Mouse (Mus musculus): ENCODE measurements around the gene 2310022A10Rik. TPM values are rescaled to one million over a fixed set of nuclear protein-coding genes. Genes with fewer than 3 reads are reported as not detected.

Gene 2310022A10Rik
- polyA plus RNA-seq, 1 experiment from 2014 or later: 30.6 TPM

DNA sequence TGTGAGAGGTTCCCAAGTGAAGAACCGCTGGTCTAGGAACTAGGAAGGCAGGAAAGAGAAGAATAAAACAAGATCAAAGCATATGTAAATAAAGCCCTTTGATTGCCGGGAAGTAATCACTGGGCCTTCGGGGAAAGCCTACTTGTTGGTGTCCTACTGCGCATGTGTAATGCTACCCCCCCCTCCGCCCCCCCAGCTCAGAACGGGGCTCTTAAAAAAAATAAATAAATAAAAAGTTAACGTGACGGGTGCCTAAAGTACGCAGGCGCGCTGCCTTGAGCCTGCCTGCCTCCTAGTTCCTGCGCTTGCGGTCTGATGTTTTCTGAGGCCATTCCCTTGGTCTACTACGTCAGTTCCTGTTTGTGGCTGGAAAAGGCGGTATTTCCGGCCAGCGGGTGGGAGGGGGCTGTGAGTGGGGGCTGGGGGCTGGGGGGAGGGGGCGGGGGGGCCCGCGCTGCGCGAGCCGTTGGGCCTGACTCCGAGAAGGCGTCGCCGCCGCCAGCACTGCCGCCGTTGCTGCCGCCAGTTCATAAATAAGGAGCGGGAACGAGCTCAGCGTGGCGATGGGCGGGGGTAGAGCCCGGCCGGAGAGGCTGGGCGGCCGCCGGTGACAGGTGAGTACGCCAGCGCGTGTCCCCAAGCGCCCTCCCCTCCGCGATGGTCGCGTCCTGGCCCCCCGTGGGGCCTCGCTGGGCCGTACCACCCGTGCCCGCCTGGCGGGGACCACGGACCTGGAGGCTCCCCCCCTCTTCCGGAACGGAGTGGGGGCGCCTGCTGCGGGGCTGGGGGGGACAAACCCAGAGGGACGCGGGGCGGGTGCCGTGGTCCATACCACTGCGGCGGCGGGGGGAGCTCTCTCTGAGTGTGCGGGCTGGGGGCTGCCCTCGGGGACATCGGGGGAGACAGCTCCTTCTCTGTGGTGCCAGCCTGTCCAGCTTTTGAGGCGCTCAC is 38.5 kb downstream of the 2310022A10Rik start, which contains the start of gene Akt2:
TSS of gene Akt2 (plus strand) at position 287 of the 951 bp plus-strand sequence.
- peak within 1 kb of the TSS; percentile 97 for H3K9ac ChIP-seq
- under 1% methylated on average over 34 of the region's 71 CpGs for WGBS
- H3K4me1 ChIP-seq: peaks cover 39% of the 10 kb centered on the region
- peak within 1 kb of the TSS; percentile 86 for H3K4me2 ChIP-seq
- H3K27me3 ChIP-seq (replicated peaks): no peaks in the 10 kb centered on the region
- ATAC-seq (ENCODE audit: extremely low read depth, insufficient number of reproducible peaks, low FRiP score, low TSS enrichment): peak; percentile 88
- H3K27ac ChIP-seq (replicated peaks): peak within 1 kb of the TSS; percentile 99
- 0 out of 2 replicates have a peak, but pooled peaks cover 10% of the 10 kb centered on the region for H3K36me3 ChIP-seq
- H3K9me3 ChIP-seq: no peaks in the 10 kb centered on the region
- peak within 1 kb of the TSS; percentile 83 for H3K4me3 ChIP-seq

DNA sequence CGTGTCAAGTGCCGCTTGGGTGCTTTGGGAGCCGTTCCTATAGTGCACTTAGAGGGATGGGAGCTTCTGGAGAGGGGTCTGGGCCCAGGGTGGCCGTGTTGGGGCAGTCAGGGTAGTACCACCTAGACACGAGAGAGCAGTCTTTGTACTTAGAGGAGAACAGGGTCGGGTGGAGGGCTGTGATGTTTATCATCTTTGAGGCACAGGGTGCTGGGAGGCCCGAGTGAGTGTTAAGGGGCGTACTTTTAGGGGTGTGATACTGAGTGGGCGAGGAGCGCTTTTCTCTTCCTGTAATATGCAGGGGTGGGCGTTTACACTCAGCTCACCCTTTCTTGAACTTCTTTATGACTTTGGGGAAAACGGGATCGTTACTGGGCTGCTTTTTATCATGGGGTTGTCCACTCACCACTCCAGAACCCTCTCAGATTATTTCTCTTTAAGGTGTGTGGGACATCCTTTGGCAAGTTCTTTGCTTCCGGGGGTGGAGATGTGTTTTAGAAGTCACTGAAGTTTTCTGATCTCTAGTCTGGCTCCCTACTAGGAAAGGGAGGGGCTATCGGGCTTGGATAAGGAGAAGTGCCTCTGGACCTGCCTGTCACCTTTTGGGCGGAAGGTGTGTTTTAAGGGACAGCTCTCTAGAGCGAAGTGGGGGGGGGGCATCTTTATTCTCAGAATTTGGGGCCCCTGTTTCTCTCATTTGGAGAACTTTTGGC is 39.3 kb downstream of the 2310022A10Rik start:
- WGBS: under 1% methylated on average over 17 of the region's 17 CpGs
- H3K36me3 ChIP-seq: 0 out of 2 replicates have a peak, but pooled peaks cover 10% of the 10 kb centered on the region
- no peaks in the 10 kb centered on the region for H3K9me3 ChIP-seq
- peak; percentile 38 for ATAC-seq (ENCODE audit: extremely low read depth, insufficient number of reproducible peaks, low FRiP score, low TSS enrichment)
- peak overlapping the region; percentile 86 for H3K4me2 ChIP-seq
- H3K27me3 ChIP-seq (replicated peaks): no peaks in the 10 kb centered on the region
- H3K9ac ChIP-seq: peak overlapping the region; percentile 97
- peaks cover 47% of the 10 kb centered on the region for H3K4me1 ChIP-seq
- H3K27ac ChIP-seq (replicated peaks): peak overlapping the region; percentile 99
- peak overlapping the region; percentile 83 for H3K4me3 ChIP-seq

DNA sequence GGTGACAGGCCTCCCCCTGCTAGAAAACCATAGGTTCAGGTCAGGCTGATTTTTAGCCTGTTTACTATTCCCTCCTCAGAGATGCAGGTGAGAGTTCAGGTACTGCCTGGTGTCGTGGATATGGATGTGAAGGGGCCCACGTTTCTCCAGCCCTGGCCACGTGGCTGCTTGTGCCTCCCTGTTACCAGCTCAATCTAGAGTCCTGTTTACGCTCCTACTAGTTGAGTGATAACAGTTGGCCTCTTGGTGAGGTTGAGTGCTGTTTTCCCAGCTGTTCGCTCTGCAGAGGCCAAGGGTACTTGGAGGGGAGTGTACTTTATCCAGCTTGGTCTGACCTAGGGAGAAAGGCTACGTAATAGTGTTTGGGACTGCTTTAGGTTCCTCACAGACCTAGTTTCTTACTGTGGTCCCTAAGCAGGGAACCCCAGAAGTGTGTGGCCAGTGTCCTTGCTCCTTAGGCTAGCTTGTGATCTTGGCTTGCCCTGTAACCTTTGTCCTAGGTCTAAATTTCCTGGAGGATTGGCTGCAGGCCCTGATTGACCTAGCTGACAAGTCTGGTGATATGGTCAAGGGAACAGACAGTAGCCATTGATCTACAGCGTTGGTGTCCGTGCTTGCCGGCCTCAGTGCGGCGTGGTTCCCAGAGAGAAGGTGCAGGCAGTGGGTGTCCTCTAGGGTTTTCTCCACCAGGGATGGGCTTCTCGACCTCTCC is 40.1 kb downstream of the 2310022A10Rik start:
- peak overlapping the region; percentile 97 for H3K9ac ChIP-seq
- ATAC-seq (ENCODE audit: extremely low read depth, insufficient number of reproducible peaks, low FRiP score, low TSS enrichment): no peak
- peak overlapping the region; percentile 86 for H3K4me2 ChIP-seq
- peak overlapping the region; percentile 99 for H3K27ac ChIP-seq (replicated peaks)
- H3K36me3 ChIP-seq: 0 out of 2 replicates have a peak, but pooled peaks cover 10% of the 10 kb centered on the region
- no peaks in the 10 kb centered on the region for H3K9me3 ChIP-seq
- WGBS: 36% methylated on average over 12 of the region's 12 CpGs
- peaks cover 54% of the 10 kb centered on the region for H3K4me1 ChIP-seq
- H3K4me3 ChIP-seq: peak overlapping the region; percentile 83
- H3K27me3 ChIP-seq (replicated peaks): no peaks in the 10 kb centered on the region

DNA sequence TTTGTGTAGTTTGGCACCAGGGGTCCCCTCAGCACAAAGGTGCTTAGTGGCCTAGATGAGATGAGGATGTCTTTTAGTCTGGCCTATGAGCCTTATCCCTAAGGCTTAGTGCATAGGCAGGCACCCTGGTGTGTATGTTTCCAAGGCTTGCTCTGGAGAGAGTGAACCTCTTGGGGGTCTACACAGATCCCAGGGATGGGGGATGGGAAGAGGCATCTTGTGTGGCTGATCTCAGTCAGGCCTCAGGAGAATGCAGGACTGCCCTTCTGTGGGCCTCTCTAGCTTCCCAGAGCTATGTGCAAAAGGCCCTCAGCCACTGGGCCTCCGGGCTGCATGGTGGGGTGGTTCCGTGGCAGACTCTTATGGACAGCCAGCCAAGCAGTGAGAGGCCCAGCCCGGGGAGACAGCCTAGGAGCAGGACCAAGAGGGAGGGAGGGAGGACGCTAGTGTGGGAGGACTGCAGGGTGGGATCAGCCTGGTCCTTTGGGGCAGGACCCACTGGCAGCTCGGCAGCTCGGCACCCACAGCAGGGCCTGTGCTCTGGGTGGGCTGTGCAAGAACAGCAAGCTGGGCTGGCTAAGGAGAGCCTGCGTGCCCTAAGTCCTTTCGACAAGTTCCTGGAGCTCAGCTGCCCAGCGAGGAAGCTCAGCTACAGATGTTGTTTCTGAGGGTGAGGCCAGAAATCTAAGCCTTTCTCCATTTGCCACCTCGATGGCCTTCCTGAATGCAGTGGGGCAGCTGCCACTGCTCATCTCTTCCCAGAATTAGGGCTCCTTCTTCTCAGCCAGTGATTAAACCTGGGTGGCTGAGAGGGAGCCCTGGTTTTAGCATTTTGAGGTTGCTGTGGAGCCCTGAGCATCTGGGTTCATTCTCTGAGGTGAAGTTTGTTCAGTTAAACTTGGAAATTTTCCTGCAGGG is 43.8 kb downstream of the 2310022A10Rik start:
- Histone ChIP-seq H3K9ac (peak overlapping the region; percentile 72), H3K9me3 (no peaks in the 10 kb centered on the region), H3K4me1 (peaks cover 91% of the 10 kb centered on the region), H3K36me3 (0 out of 2 replicates have a peak, but pooled peaks cover 10% of the 10 kb centered on the region), H3K4me3 (peak overlapping the region; percentile 15; the same call in 1 of the 2 replicates), H3K27me3 (replicated peaks) (no peaks in the 10 kb centered on the region), H3K27ac (replicated peaks) (peak overlapping the region; percentile 86), H3K4me2 (peak overlapping the region; percentile 51)
- WGBS: 30% methylated on average over 10 of the region's 10 CpGs
- ATAC-seq (ENCODE audit: extremely low read depth, insufficient number of reproducible peaks, low FRiP score, low TSS enrichment): no peak

DNA sequence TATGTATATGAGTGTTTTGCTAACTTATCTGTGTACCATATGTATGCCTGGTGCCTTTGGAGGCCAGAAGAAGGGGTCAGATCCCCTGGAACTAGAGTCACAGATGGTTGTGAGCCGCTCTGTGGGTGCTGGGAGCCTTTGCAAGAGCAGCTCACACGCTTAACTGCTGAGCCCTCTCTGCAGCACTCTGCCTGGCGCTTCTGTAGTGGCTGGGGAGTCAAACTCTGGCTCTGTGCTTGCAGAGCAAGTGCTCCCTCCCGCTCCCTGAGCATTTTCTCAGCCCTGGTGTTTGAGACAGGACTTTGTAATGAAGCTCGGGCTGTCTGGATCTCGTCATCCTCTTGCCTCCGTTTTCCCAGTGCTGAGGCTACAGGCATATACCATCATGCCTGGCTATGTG is 45.0 kb downstream of the 2310022A10Rik start:
- peaks cover 97% of the 10 kb centered on the region for H3K4me1 ChIP-seq
- H3K27ac ChIP-seq (replicated peaks): peak overlapping the region; percentile 86; the same call in 1 of the 2 replicates
- no peak overlapping the region for H3K4me2 ChIP-seq
- no peak overlapping the region for H3K4me3 ChIP-seq
- H3K27me3 ChIP-seq (replicated peaks): no peaks in the 10 kb centered on the region
- peak overlapping the region; percentile 11 for H3K9ac ChIP-seq
- WGBS: 61% methylated on average over 7 of the region's 7 CpGs
- 0 out of 2 replicates have a peak, but pooled peaks cover 10% of the 10 kb centered on the region for H3K36me3 ChIP-seq
- no peaks in the 10 kb centered on the region for H3K9me3 ChIP-seq
- ATAC-seq (ENCODE audit: extremely low read depth, insufficient number of reproducible peaks, low FRiP score, low TSS enrichment): no peak

DNA sequence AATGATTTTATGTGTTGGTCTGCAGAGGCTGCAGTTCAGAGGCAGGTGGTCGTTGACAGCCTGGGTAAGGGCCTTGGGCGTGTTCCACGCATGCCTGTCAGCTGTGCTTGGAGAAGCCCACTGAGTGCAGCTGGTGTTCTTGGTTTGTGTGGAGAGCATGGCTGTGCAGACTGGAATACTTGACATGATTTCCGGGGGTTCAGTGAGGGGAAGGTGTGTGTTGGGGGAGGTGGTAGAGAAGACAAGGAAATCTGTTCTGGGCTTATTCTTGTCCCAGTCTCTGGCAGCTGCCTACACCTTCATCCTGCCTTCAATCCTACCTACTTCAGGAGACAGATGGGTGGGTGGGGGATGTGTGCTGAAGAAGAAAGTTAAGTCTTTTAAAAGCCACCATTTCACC is 48.6 kb downstream of the 2310022A10Rik start:
- H3K27ac ChIP-seq (replicated peaks): no peak overlapping the region
- no peaks in the 10 kb centered on the region for H3K9me3 ChIP-seq
- H3K27me3 ChIP-seq (replicated peaks): no peaks in the 10 kb centered on the region
- WGBS: 68% methylated on average over 4 of the region's 4 CpGs
- ATAC-seq (ENCODE audit: extremely low read depth, insufficient number of reproducible peaks, low FRiP score, low TSS enrichment): no peak
- H3K4me1 ChIP-seq: peaks cover 99% of the 10 kb centered on the region
- H3K4me3 ChIP-seq: no peak overlapping the region
- peak overlapping the region; percentile 42; the same call in 1 of the 2 replicates for H3K9ac ChIP-seq
- H3K4me2 ChIP-seq: no peak overlapping the region
- no peaks in the 10 kb centered on the region for H3K36me3 ChIP-seq

DNA sequence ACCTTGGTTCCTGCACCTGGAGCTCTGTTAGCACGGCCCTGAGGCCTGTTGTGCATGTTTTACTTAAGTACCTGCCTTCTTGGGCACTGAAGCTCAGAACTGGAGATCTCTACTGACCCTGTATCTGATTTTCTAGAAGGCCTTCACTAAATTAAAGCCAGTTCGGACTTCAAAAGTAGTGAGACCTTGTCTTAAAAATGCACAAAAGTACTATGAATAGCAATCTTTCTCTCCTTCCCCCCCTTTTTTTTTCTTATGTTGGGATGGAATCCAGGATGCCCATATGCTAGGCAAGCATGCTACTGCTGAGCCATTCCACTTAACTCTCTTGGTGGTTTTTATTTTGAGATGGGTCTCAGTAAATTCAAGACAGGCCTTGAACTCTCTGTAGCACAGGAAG is 49.1 kb downstream of the 2310022A10Rik start:
- peak overlapping the region; percentile 42; the same call in 1 of the 2 replicates for H3K9ac ChIP-seq
- peaks cover 99% of the 10 kb centered on the region for H3K4me1 ChIP-seq
- H3K27me3 ChIP-seq (replicated peaks): no peaks in the 10 kb centered on the region
- ATAC-seq (ENCODE audit: extremely low read depth, insufficient number of reproducible peaks, low FRiP score, low TSS enrichment): no peak
- H3K9me3 ChIP-seq: no peaks in the 10 kb centered on the region
- WGBS: 72% methylated on average over 2 of the region's 2 CpGs
- H3K27ac ChIP-seq (replicated peaks): no peak overlapping the region
- no peak overlapping the region for H3K4me2 ChIP-seq
- H3K4me3 ChIP-seq: no peak overlapping the region
- no peaks in the 10 kb centered on the region for H3K36me3 ChIP-seq

DNA sequence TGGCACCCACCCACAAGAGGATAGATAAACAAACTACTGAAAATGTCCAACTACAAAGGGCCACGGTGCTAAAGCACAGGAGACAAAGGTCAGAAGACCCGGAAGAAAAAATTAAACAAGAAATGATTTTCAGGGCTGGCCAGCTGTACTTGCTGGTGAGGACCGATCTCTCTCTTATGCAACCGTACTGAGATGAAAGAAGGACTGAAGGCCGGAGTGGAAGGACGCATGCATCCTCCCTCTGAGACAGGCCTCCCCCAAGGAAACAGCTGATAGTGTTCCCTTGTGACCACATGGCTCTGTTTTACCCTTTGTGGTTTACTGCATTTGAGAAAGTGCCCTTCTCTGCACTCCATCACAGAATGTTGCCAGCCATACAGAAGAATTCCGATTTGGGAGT is 49.8 kb downstream of the 2310022A10Rik start:
- WGBS: 61% methylated on average over 7 of the region's 7 CpGs
- peak overlapping the region; percentile 15; the same call in 1 of the 2 replicates for H3K9ac ChIP-seq
- no peaks in the 10 kb centered on the region for H3K9me3 ChIP-seq
- H3K27ac ChIP-seq (replicated peaks): no peak overlapping the region
- H3K27me3 ChIP-seq (replicated peaks): no peaks in the 10 kb centered on the region
- ATAC-seq (ENCODE audit: extremely low read depth, insufficient number of reproducible peaks, low FRiP score, low TSS enrichment): no peak
- no peak overlapping the region for H3K4me2 ChIP-seq
- H3K4me3 ChIP-seq: no peak overlapping the region
- H3K36me3 ChIP-seq: no peaks in the 10 kb centered on the region
- peaks cover 99% of the 10 kb centered on the region for H3K4me1 ChIP-seq

DNA sequence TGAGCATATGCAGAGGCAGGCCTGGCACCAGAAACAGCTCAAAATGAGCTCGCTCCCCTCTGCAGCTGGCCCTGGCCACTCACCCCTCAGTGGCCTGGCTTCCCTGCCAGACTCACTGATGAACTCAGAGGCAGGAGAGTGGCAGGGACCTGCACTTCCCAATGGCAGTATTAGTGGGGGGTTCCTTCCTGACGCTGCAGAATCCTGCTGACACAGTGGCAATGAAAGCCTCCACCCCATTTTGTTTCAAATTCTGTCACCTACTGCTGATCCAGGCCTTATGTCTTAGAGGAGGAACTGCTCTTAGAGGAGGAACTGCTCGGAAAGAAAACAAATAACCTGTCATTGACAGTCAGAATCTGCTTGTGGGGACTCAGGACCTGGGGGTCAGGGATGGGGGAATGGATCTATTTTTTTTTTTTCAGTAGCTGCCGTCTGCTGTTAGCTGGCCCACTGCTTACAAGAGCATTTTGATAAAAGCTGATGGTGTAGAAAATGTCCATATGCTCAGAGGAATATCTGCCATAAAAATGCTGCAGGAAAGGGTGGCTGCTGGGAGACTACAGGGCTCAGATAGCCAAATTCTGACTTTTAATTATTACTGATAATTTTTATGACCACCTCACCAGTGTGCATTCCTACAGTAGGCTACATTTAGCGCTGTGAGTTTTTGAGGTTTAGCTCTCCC is 51.8 kb downstream of the 2310022A10Rik start:
- ATAC-seq (ENCODE audit: extremely low read depth, insufficient number of reproducible peaks, low FRiP score, low TSS enrichment): no peak

More for the DNA sequence above, 51.8 kb downstream of the 2310022A10Rik start:
- 36% methylated on average over 5 of the region's 5 CpGs for WGBS
- peaks cover 100% of the 10 kb centered on the region for H3K4me1 ChIP-seq
- peak overlapping the region; percentile 81 for H3K27ac ChIP-seq (replicated peaks)
- no peak overlapping the region for H3K4me3 ChIP-seq
- no peaks in the 10 kb centered on the region for H3K27me3 ChIP-seq (replicated peaks)
- peak overlapping the region; percentile 32; the same call in 1 of the 2 replicates for H3K4me2 ChIP-seq
- H3K9ac ChIP-seq: peak overlapping the region; percentile 58; the same call in 1 of the 2 replicates
- H3K9me3 ChIP-seq: no peaks in the 10 kb centered on the region
- H3K36me3 ChIP-seq: peaks cover 14% of the 10 kb centered on the region

Data from heart, embryonic 13.5 days (tissue).